Mouse (Mus musculus): ENCODE data around the gene Rrh. TPM values are rescaled to one million over a fixed set of nuclear protein-coding genes. Genes with fewer than 3 reads are reported as not detected.

Gene Rrh
- polyA plus RNA-seq, 1 experiment from 2014 or later, result not detected

DNA sequence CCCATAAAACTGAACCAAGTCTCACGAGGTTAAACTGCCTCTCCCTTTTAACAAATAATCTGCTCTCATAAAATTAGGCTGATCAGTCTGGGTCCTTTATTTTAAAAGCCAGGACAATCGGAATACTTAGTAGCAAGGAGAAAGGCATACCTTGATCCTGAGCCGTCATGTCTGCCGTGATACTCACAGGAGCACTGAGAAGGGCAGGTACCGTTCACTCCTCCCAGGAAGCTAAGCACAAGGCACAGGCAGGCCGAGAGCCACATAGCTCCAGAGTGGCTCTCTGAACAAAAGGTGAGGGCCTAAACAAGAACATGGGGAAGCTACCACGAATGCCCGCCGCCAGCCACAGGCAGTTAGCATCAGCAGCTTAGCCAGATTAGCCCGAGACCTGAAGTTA lies 18.6 kb downstream of the Rrh start, which contains the start of gene Lrit3:
Gene Lrit3, minus strand, starts transcription at position 266 of the 400 bp plus-strand sequence.
- H3K4me2 ChIP-seq (replicated peaks; ENCODE audit: low read depth, low read length), result no peak within 1 kb of the TSS

GRCm38 (mm10) chr3:129799011-129799410 lies 23.4 kb downstream of the Rrh start:
- no peak overlapping the region for H3K4me3 ChIP-seq (ENCODE audit: low read length)
- H3K27ac ChIP-seq (ENCODE audit: low read depth, low read length), result no peak overlapping the region
- no peaks in the 10 kb centered on the region for H3K4me1 ChIP-seq (ENCODE audit: control insufficient read depth, insufficient read depth, low read length)
- H3K36me3 ChIP-seq (ENCODE audit: control insufficient read depth, insufficient read depth, low read length), result no peaks in the 10 kb centered on the region
- WGBS, result 75% methylated on average over 2 of the region's 2 CpGs
- no peak overlapping the region for H3K9ac ChIP-seq (ENCODE audit: low read depth, low read length)
- no peak overlapping the region for H3K4me2 ChIP-seq (replicated peaks; ENCODE audit: low read depth, low read length)
- H3K9me3 ChIP-seq (ENCODE audit: control insufficient read depth, low read length), result no peaks in the 10 kb centered on the region
- ATAC-seq (ENCODE audit: low FRiP score, low TSS enrichment), result no peak
- no peaks in the 10 kb centered on the region for H3K27me3 ChIP-seq (ENCODE audit: control insufficient read depth, insufficient read depth, low read length)

More for the DNA sequence above, 18.6 kb downstream of the Rrh start, which contains the start of gene Lrit3:
- no peaks in the 10 kb centered on the region for H3K27me3 ChIP-seq (ENCODE audit: control insufficient read depth, insufficient read depth, low read length)
- no peak within 1 kb of the TSS for H3K4me3 ChIP-seq (ENCODE audit: low read length)
- no peaks in the 10 kb centered on the region for H3K36me3 ChIP-seq (ENCODE audit: control insufficient read depth, insufficient read depth, low read length)
- H3K9me3 ChIP-seq (ENCODE audit: control insufficient read depth, low read length), result no peaks in the 10 kb centered on the region
- no peaks in the 10 kb centered on the region for H3K4me1 ChIP-seq (ENCODE audit: control insufficient read depth, insufficient read depth, low read length)
- WGBS, result 79% methylated on average over 10 of the region's 10 CpGs
- ATAC-seq (ENCODE audit: low FRiP score, low TSS enrichment), result no peak
- no peak within 1 kb of the TSS for H3K27ac ChIP-seq (ENCODE audit: low read depth, low read length)
- H3K9ac ChIP-seq (ENCODE audit: low read depth, low read length), result no peak within 1 kb of the TSS

GRCm38 (mm10) chr3:129798551-129798950 lies 23.8 kb downstream of the Rrh start:
- H3K9ac ChIP-seq (ENCODE audit: low read depth, low read length), result no peak overlapping the region
- no peaks in the 10 kb centered on the region for H3K27me3 ChIP-seq (ENCODE audit: control insufficient read depth, insufficient read depth, low read length)
- no peaks in the 10 kb centered on the region for H3K36me3 ChIP-seq (ENCODE audit: control insufficient read depth, insufficient read depth, low read length)
- no peaks in the 10 kb centered on the region for H3K9me3 ChIP-seq (ENCODE audit: control insufficient read depth, low read length)
- no peak overlapping the region for H3K27ac ChIP-seq (ENCODE audit: low read depth, low read length)
- ATAC-seq (ENCODE audit: low FRiP score, low TSS enrichment), result no peak
- H3K4me2 ChIP-seq (replicated peaks; ENCODE audit: low read depth, low read length), result no peak overlapping the region
- WGBS, result 85% methylated on average over 11 of the region's 11 CpGs
- H3K4me1 ChIP-seq (ENCODE audit: control insufficient read depth, insufficient read depth, low read length), result no peaks in the 10 kb centered on the region
- H3K4me3 ChIP-seq (ENCODE audit: low read length), result no peak overlapping the region

DNA sequence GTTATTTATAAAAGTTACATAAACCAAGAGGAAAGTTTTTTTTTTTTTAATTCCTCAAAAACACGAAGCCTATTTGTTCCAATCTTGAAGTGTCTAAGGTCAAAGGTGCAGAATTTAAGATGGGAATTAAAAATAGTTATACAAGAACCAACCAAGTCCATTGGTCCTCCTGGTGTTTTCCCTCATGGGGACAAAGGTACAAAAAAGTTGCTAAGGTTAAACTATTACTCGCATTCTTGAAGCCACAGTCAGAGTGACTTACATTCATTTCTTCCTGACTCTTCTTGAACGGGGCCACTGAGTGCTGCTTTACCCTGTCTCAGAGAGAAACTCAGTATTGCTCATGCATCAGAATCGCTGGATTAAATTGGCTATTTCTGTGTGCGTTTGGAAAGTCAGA lies 25.0 kb downstream of the Rrh start:
- Histone ChIP-seq H3K9ac (ENCODE audit: low read depth, low read length) (no peak overlapping the region), H3K4me3 (ENCODE audit: low read length) (no peak overlapping the region), H3K27me3 (ENCODE audit: control insufficient read depth, insufficient read depth, low read length) (no peaks in the 10 kb centered on the region), H3K4me1 (ENCODE audit: control insufficient read depth, insufficient read depth, low read length) (no peaks in the 10 kb centered on the region), H3K9me3 (ENCODE audit: control insufficient read depth, low read length) (no peaks in the 10 kb centered on the region), H3K27ac (ENCODE audit: low read depth, low read length) (no peak overlapping the region), H3K4me2 (replicated peaks; ENCODE audit: low read depth, low read length) (no peak overlapping the region), H3K36me3 (ENCODE audit: control insufficient read depth, insufficient read depth, low read length) (no peaks in the 10 kb centered on the region)
- no peak for ATAC-seq (ENCODE audit: low FRiP score, low TSS enrichment)
- 82% methylated on average over 5 of the region's 5 CpGs for WGBS

DNA sequence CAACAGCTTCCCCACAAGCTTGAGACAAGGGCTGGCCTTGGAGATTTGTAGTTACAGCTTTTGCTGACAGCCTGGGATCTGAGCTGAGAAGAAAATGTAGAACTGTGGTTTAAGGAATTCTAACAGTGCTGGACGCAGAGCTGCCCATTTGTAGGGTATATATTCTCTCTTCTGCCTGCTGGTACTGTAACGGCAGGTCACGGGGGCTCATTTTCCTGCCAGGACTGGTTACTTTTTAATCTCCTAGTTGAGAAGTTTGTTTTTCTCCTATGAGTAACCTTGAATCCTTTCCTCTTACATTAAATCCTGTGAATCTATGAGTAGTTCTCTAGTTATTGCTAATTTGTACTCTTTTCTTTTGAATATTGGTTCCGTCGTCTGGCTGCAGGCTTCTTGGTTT lies 28.6 kb downstream of the Rrh start:
- H3K27me3 ChIP-seq (ENCODE audit: control insufficient read depth, insufficient read depth, low read length), result no peaks in the 10 kb centered on the region
- WGBS, result 82% methylated on average over 5 of the region's 5 CpGs
- H3K4me3 ChIP-seq (ENCODE audit: low read length), result no peak overlapping the region
- no peaks in the 10 kb centered on the region for H3K9me3 ChIP-seq (ENCODE audit: control insufficient read depth, low read length)
- ATAC-seq (ENCODE audit: low FRiP score, low TSS enrichment), result no peak
- no peak overlapping the region for H3K9ac ChIP-seq (ENCODE audit: low read depth, low read length)
- no peaks in the 10 kb centered on the region for H3K36me3 ChIP-seq (ENCODE audit: control insufficient read depth, insufficient read depth, low read length)
- H3K27ac ChIP-seq (ENCODE audit: low read depth, low read length), result no peak overlapping the region
- H3K4me2 ChIP-seq (replicated peaks; ENCODE audit: low read depth, low read length), result no peak overlapping the region
- no peaks in the 10 kb centered on the region for H3K4me1 ChIP-seq (ENCODE audit: control insufficient read depth, insufficient read depth, low read length)

GRCm38 (mm10) chr3:129782746-129783145 lies 39.6 kb downstream of the Rrh start:
- WGBS, result 94% methylated on average over 3 of the region's 3 CpGs
- no peak overlapping the region for H3K4me2 ChIP-seq (replicated peaks; ENCODE audit: low read depth, low read length)
- no peaks in the 10 kb centered on the region for H3K9me3 ChIP-seq (ENCODE audit: control insufficient read depth, low read length)
- no peak overlapping the region for H3K9ac ChIP-seq (ENCODE audit: low read depth, low read length)
- no peaks in the 10 kb centered on the region for H3K27me3 ChIP-seq (ENCODE audit: control insufficient read depth, insufficient read depth, low read length)
- H3K4me1 ChIP-seq (ENCODE audit: control insufficient read depth, insufficient read depth, low read length), result no peaks in the 10 kb centered on the region
- H3K27ac ChIP-seq (ENCODE audit: low read depth, low read length), result no peak overlapping the region
- H3K36me3 ChIP-seq (ENCODE audit: control insufficient read depth, insufficient read depth, low read length), result no peaks in the 10 kb centered on the region
- no peak for ATAC-seq (ENCODE audit: low FRiP score, low TSS enrichment)
- H3K4me3 ChIP-seq (ENCODE audit: low read length), result no peak overlapping the region

DNA sequence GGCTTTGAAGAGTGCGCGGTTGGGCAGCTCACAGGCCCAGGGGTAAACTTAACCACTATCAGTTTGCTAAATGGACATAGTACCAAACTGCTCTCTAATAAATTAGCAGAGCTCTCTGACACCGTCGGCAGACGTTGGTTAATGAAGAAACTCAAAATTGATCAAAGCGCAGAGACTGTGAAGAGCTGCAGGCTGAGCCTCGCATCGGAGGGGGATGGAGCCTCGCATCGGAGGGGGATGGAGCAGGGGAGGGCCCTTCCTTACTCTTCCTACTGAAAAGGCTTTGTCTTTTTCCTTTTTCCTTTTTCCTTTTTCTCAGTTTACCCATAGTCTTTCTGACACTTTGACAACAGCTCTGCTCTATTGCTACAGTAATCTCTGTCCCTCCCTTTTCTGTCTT lies 41.0 kb downstream of the Rrh start:
- 44% methylated on average over 10 of the region's 10 CpGs for WGBS
- Histone ChIP-seq H3K36me3 (ENCODE audit: control insufficient read depth, insufficient read depth, low read length) (no peaks in the 10 kb centered on the region), H3K9ac (ENCODE audit: low read depth, low read length) (no peak overlapping the region), H3K27me3 (ENCODE audit: control insufficient read depth, insufficient read depth, low read length) (no peaks in the 10 kb centered on the region), H3K27ac (ENCODE audit: low read depth, low read length) (no peak overlapping the region), H3K4me3 (ENCODE audit: low read length) (no peak overlapping the region), H3K9me3 (ENCODE audit: control insufficient read depth, low read length) (no peaks in the 10 kb centered on the region), H3K4me1 (ENCODE audit: control insufficient read depth, insufficient read depth, low read length) (no peaks in the 10 kb centered on the region), H3K4me2 (replicated peaks; ENCODE audit: low read depth, low read length) (no peak overlapping the region)
- no peak for ATAC-seq (ENCODE audit: low FRiP score, low TSS enrichment)

DNA sequence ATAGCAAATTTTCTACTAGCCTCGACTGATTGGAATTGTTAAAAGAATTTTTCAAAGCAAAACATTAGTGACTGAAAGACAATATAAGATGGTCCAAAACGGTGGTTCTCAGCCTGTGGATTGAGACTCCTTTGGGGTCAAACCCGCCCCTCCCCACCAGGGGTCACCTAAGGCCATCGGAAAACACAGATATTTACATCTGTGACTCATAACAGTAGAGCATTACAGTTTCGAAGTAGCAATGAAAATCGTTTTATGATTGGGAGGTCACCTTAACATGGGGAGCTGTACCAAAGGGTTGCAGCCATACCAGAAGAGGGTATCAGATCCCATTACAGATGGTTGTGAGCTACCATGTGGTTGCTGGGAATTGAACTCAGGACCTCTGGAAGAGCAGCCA lies 51.2 kb downstream of the Rrh start:
- Histone ChIP-seq H3K36me3 (ENCODE audit: control insufficient read depth, insufficient read depth, low read length) (no peaks in the 10 kb centered on the region), H3K9ac (ENCODE audit: low read depth, low read length) (no peak overlapping the region), H3K4me3 (ENCODE audit: low read length) (no peak overlapping the region), H3K4me1 (ENCODE audit: control insufficient read depth, insufficient read depth, low read length) (no peaks in the 10 kb centered on the region; the same call in 1 of the 2 replicates), H3K27ac (ENCODE audit: low read depth, low read length) (no peak overlapping the region), H3K4me2 (replicated peaks; ENCODE audit: low read depth, low read length) (no peak overlapping the region), H3K9me3 (ENCODE audit: control insufficient read depth, low read length) (no peaks in the 10 kb centered on the region), H3K27me3 (ENCODE audit: control insufficient read depth, insufficient read depth, low read length) (no peaks in the 10 kb centered on the region)
- WGBS, result 80% methylated on average over 6 of the region's 6 CpGs
- no peak for ATAC-seq (ENCODE audit: low FRiP score, low TSS enrichment)

DNA sequence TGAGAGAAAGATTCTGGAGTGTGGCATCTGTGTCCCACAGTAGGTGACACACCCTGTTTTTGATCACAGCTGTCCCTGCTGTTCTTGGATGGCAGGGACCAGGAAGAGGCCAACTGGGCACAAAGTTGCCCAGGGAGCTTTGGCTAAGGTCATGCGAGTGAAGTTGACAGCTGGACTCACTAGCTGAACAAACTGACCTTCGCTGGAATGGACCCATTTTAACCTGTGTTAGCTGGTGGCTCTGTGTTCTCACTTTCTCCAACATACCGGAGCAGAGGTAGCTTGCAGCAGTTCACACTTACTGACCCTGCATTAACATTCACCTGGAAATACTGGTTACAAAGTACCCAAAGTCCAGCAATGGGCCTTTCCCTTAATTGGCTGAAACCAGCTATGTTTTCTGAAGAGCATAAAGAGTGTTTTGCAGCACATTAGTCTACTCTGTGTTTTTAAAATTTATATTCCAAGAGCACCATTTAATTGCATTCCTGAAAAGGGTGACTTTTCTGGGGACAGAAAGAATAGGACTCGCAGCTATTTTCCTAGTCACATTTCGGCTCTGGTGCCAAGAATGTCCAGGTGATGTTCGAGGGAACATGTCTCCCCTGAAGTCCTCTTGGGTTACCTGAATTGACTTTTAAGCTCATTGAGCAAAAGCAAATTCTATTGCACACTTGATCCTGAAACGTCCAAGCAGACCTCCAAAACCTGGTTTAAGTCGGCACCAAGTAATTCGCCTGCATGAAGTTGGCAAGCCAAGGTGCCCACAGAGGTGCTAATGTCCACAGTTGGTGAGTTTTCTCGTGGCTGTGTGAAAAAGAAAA lies 55.2 kb downstream of the Rrh start:
- ATAC-seq (ENCODE audit: low FRiP score, low TSS enrichment), result no peak

More for the DNA sequence above, 55.2 kb downstream of the Rrh start:
- H3K4me2 ChIP-seq (replicated peaks; ENCODE audit: low read depth, low read length), result no peak overlapping the region
- H3K9me3 ChIP-seq (ENCODE audit: control insufficient read depth, low read length), result no peaks in the 10 kb centered on the region
- H3K4me1 ChIP-seq (ENCODE audit: control insufficient read depth, insufficient read depth, low read length), result no peaks in the 10 kb centered on the region; the same call in 1 of the 2 replicates
- H3K36me3 ChIP-seq (ENCODE audit: control insufficient read depth, insufficient read depth, low read length), result no peaks in the 10 kb centered on the region
- no peak overlapping the region for H3K27ac ChIP-seq (ENCODE audit: low read depth, low read length)
- H3K9ac ChIP-seq (ENCODE audit: low read depth, low read length), result no peak overlapping the region
- WGBS, result 86% methylated on average over 10 of the region's 10 CpGs
- no peak overlapping the region for H3K4me3 ChIP-seq (ENCODE audit: low read length)
- H3K27me3 ChIP-seq (ENCODE audit: control insufficient read depth, insufficient read depth, low read length), result no peaks in the 10 kb centered on the region
